Mouse (Mus musculus) hindbrain, embryonic 16.5 days (tissue): ENCODE data around the gene Tmem92. TPM values are rescaled to one million over a fixed set of nuclear protein-coding genes. Genes with fewer than 3 reads are reported as not detected.

ENCODE experiments used
- ATAC-seq: fragments of 200-750 bp; cut with Nextera tagmentation; 2 replicates; pipeline ENCODE4 v1.8.0; 2017; ENCODE audit warnings: moderate TSS enrichment, moderate library complexity
- H3K27ac ChIP-seq: fragments of 300-500 bp; sonication (generic); 2 replicates; pipeline ENCODE4 v1.5.1; 2014; ENCODE audit warnings: low read depth, mild to moderate bottlenecking, control low read depth, low read length, moderate library complexity
- H3K27me3 ChIP-seq: fragments of 300-500 bp; sonication (generic); replicated peaks from 2 replicates; pipeline ENCODE4 v1.6.1; 2014; ENCODE audit warnings: low read length; ENCODE audit not compliant: control insufficient read depth, insufficient read depth
- H3K36me3 ChIP-seq: fragments of 300-500 bp; sonication (generic); 2 replicates; pipeline ENCODE4 v1.6.1; 2014; ENCODE audit warnings: mild to moderate bottlenecking, low read length, moderate library complexity, mixed read lengths; ENCODE audit not compliant: control insufficient read depth, insufficient read depth
- H3K4me1 ChIP-seq: fragments of 300-500 bp; sonication (generic); 2 replicates; pipeline ENCODE4 v1.6.1; 2014; ENCODE audit warnings: low read depth, low read length; ENCODE audit not compliant: control insufficient read depth, insufficient read depth
- H3K4me2 ChIP-seq: fragments of 300-500 bp; sonication (generic); 2 replicates; pipeline ENCODE4 v1.6.1; 2014; ENCODE audit warnings: mild to moderate bottlenecking, low read length, control low read depth, moderate library complexity
- H3K4me3 ChIP-seq: fragments of 300-500 bp; sonication (generic); 2 replicates; pipeline ENCODE4 v1.5.1; 2014; ENCODE audit warnings: mild to moderate bottlenecking, low read length, control low read depth, moderate library complexity
- H3K9ac ChIP-seq: fragments of 300-500 bp; sonication (generic); 2 replicates; pipeline ENCODE4 v1.6.1; 2014; ENCODE audit warnings: low read depth, mild to moderate bottlenecking, control low read depth, low read length, moderate library complexity
- H3K9me3 ChIP-seq: fragments of 300-500 bp; sonication (generic); 2 replicates; pipeline ENCODE4 v1.6.1; 2014; ENCODE audit warnings: mild to moderate bottlenecking, low read length, moderate library complexity; ENCODE audit not compliant: control insufficient read depth
- WGBS: fragments of 180-500 bp; shearing (Covaris S2); extraction: QIAGEN DNeasy Blood & Tissue Kit; methylation state at CpG from one replicate; pipeline ENCODE4 v1.1.7; 2014; 5-methylcytosine and 5-hydroxymethylcytosine counted together
- polyA plus RNA-seq: library from polyadenylated mRNA; unstranded; fragments of >200 nt; fragmentation: Nextera tagmentation; extraction: Ambion mirVana; gene quantifications from 2 replicates; pipeline ENCODE4 v1.2.1, GENCODE M21; 2015

Tmem92 gene
- polyA plus RNA-seq, 1 experiment from 2014 or later = not detected

DNA sequence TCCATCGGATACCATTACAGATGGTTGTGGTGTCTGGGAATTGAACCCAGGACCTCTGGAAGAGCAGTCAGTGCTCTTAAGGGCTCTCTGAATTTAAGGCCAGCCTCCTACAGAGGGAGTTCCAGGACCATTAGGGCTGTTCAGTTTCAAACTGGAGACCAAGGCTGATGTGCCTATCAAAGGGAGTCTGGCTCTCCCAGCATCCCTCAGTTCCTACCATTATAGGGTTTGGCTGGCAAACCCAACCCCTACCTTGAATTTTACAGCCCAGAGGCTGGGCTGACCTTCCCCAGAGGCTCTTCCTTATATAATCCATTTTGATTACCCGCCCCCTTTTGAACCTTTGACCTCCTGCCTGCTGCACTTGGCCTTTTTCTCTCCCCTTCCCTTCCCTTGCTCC lies 46.8 kb downstream of the Tmem92 start:
- Histone ChIP-seq H3K4me3 (no peak overlapping the region), H3K4me1 (no peaks in the 10 kb centered on the region), H3K27ac (no peak overlapping the region), H3K27me3 (no peaks in the 10 kb centered on the region), H3K36me3 (no peaks in the 10 kb centered on the region), H3K9ac (no peak overlapping the region), H3K9me3 (no peaks in the 10 kb centered on the region), H3K4me2 (no peak overlapping the region)
- no peak for ATAC-seq
- WGBS = 70% methylated on average over 2 of the region's 2 CpGs

GRCm38 (mm10) chr11:94732773-94733172 lies 49.7 kb downstream of the Tmem92 start:
- no peak for ATAC-seq

GRCm38 (mm10) chr11:94731229-94731628 lies 51.3 kb downstream of the Tmem92 start:
- H3K4me1 ChIP-seq = no peaks in the 10 kb centered on the region
- no peak overlapping the region; the same call in 1 of the 2 replicates for H3K9ac ChIP-seq
- no peak overlapping the region for H3K4me2 ChIP-seq
- WGBS = 88% methylated on average over 12 of the region's 12 CpGs
- H3K27me3 ChIP-seq = no peaks in the 10 kb centered on the region
- no peak for ATAC-seq
- H3K4me3 ChIP-seq = no peak overlapping the region
- no peaks in the 10 kb centered on the region for H3K36me3 ChIP-seq
- no peak overlapping the region for H3K27ac ChIP-seq
- H3K9me3 ChIP-seq = no peaks in the 10 kb centered on the region

More at GRCm38 (mm10) chr11:94732773-94733172, 49.7 kb downstream of the Tmem92 start:
- H3K9me3 ChIP-seq = no peaks in the 10 kb centered on the region
- no peak overlapping the region for H3K4me2 ChIP-seq
- no peak overlapping the region for H3K4me3 ChIP-seq
- no peaks in the 10 kb centered on the region for H3K4me1 ChIP-seq
- no peaks in the 10 kb centered on the region for H3K36me3 ChIP-seq
- H3K27ac ChIP-seq = no peak overlapping the region
- 49% methylated on average over 8 of the region's 8 CpGs for WGBS
- H3K9ac ChIP-seq = no peak overlapping the region
- no peaks in the 10 kb centered on the region for H3K27me3 ChIP-seq

- Histone ChIP-seq H3K4me1 (no peaks in the 10 kb centered on the region), H3K4me2 (no peak overlapping the region), H3K27ac (no peak overlapping the region), H3K27me3 (no peaks in the 10 kb centered on the region), H3K9ac (no peak overlapping the region), H3K4me3 (no peak overlapping the region), H3K9me3 (no peaks in the 10 kb centered on the region), H3K36me3 (no peaks in the 10 kb centered on the region)
- ATAC-seq = no peak
- WGBS = 34% methylated on average over 5 of the region's 5 CpGs
Measured at GRCm38 (mm10) chr11:94730261-94730660, 52.2 kb downstream of the Tmem92 start.

DNA sequence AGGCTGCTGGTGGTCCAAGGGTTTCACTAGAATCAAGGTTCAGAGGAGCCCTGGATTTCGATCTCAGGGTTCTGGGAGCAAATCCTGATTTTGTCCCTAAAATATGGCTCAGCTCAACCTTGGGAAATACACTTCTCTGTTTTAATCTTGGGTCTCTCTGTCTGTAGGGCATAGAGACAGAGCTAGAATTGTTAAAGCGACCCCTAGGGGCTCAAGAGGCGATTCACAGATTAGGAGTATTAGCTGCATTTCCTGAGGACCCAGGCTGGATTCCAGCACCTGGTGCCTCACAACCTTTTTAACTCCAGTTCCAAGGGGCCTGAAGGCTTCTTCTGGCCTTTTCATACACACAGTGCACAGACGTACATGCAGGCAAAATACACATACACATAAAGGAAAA lies 52.9 kb downstream of the Tmem92 start:
- no peak overlapping the region for H3K4me3 ChIP-seq
- H3K27ac ChIP-seq = no peak overlapping the region
- no peaks in the 10 kb centered on the region for H3K4me1 ChIP-seq
- WGBS = 28% methylated on average over 4 of the region's 4 CpGs
- no peaks in the 10 kb centered on the region for H3K36me3 ChIP-seq
- no peak overlapping the region for H3K4me2 ChIP-seq
- H3K9me3 ChIP-seq = no peaks in the 10 kb centered on the region
- H3K27me3 ChIP-seq = no peaks in the 10 kb centered on the region
- no peak overlapping the region for H3K9ac ChIP-seq
- ATAC-seq = no peak

- no peak for ATAC-seq
- WGBS = 87% methylated on average over 3 of the region's 3 CpGs
Measured at GRCm38 (mm10) chr11:94728545-94728944, 54.0 kb downstream of the Tmem92 start.

GRCm38 (mm10) chr11:94727306-94727705 lies 55.2 kb downstream of the Tmem92 start:
- Histone ChIP-seq H3K4me1 (no peaks in the 10 kb centered on the region), H3K4me2 (no peak overlapping the region), H3K27ac (no peak overlapping the region), H3K4me3 (no peak overlapping the region), H3K9ac (no peak overlapping the region), H3K9me3 (no peaks in the 10 kb centered on the region), H3K27me3 (no peaks in the 10 kb centered on the region), H3K36me3 (no peaks in the 10 kb centered on the region)
- no peak for ATAC-seq
- WGBS = 80% methylated on average over 3 of the region's 3 CpGs

More at GRCm38 (mm10) chr11:94728545-94728944, 54.0 kb downstream of the Tmem92 start:
- no peaks in the 10 kb centered on the region for H3K4me1 ChIP-seq
- no peak overlapping the region for H3K27ac ChIP-seq
- H3K27me3 ChIP-seq = no peaks in the 10 kb centered on the region
- H3K36me3 ChIP-seq = no peaks in the 10 kb centered on the region
- no peaks in the 10 kb centered on the region for H3K9me3 ChIP-seq
- H3K4me3 ChIP-seq = no peak overlapping the region
- no peak overlapping the region for H3K9ac ChIP-seq
- no peak overlapping the region for H3K4me2 ChIP-seq

Other genes with a start within 250 kb of the Tmem92 start
- gene Rsad1, start 233.4 kb downstream of the Tmem92 start, polyA plus RNA-seq = 10.0 and 11.7 TPM in 2 replicates
- gene Chad, start 217.7 kb downstream of the Tmem92 start, polyA plus RNA-seq = 0.39 and 0.72 TPM in 2 replicates
- 1.8 and 2.3 TPM in 2 replicates for gene Acsf2, start 180.8 kb downstream of the Tmem92 start, polyA plus RNA-seq
- 153 and 171 TPM in 2 replicates for gene Lrrc59, start 152.9 kb downstream of the Tmem92 start, polyA plus RNA-seq
- 141 and 157 TPM in 2 replicates for gene Mrpl27, start 128.9 kb downstream of the Tmem92 start, polyA plus RNA-seq
- gene Eme1, start 128.7 kb downstream of the Tmem92 start, polyA plus RNA-seq = 3.5 and 4.4 TPM in 2 replicates
- 13.0 and 14.4 TPM in 2 replicates for gene Xylt2, start 105.2 kb downstream of the Tmem92 start, polyA plus RNA-seq
- 0.27 and 0.35 TPM in 2 replicates for gene Gm11541, start 78.2 kb downstream of the Tmem92 start, polyA plus RNA-seq
- gene Cdc34b, start 40.9 kb downstream of the Tmem92 start, polyA plus RNA-seq = 0.26 TPM in 1 of 2 replicates, not detected in the other
- 105 and 275 TPM in 2 replicates for gene Col1a1, start 153.5 kb upstream of the Tmem92 start, polyA plus RNA-seq
- gene Hils1, start 184.9 kb upstream of the Tmem92 start, polyA plus RNA-seq = not detected in 2 replicates
- 0.24 and 1.3 TPM in 2 replicates for gene Sgca, start 193.6 kb upstream of the Tmem92 start, polyA plus RNA-seq
- gene Ppp1r9b, start 208.3 kb upstream of the Tmem92 start, polyA plus RNA-seq = 17.8 and 18.8 TPM in 2 replicates
- gene Samd14, start 227.2 kb upstream of the Tmem92 start, polyA plus RNA-seq = 160 and 181 TPM in 2 replicates